Mouse (Mus musculus) spleen, postnatal 36 days (tissue): ENCODE results near the gene Proca1.
"Not testable (repeated sequence)": the region's sequence is repeated elsewhere in the genome, so short reads cannot be mapped to it uniquely, and the experiment has no call there.

Experiments
- DNase-seq, 2 experiments: peaks; one replicate each; pipeline ENCODE4 v3.0.0; 2022; ENCODE audit warnings: low spot score in 2 of 2, mixed read lengths in 1 of 2

The Proca1 gene

GRCm38 (mm10) chr11:78182450-78182849 lies 10.7 kb upstream of the Proca1 start:
- no peak for DNase-seq

DNA sequence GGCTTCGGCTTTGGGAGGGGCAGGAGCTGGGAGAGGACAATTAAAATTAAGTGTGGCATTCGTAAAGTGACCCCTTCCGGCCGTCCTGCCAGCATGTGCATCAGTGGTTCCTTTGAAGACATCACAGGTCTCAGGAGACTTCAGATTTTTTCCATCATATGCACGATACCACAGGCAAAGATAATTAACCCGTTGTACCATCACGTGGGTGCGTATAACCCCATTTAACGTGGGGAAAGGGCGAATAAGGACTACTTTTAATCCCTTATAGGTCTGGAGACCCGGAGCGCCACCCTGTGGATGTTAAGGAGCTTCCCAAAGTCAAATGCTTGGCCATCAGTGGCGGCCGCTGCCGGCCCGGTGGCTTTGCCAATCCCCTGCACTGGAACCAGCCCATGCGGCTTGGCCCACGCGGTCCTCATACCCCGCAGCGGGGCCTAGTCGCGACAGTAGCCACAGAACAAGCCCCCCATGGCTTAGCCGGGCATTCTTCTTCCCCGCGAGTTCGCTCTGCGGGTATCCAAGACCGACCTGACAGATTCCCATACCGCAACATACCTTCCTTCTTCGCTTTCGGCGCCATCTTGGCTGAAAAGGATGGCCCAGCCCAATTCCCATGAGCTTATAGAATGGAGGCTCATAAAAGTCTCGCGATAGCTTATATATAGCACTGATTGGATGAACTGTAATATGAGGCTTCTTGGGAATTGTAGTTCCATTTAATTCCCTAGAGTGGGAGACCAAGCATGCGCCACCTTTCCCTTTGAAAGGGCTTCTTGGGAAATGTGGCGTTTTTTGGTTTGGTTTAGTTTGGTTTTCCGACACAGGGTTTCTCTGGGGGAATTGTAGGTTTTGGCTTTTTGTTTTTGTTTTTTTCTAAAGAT lies 10.0 kb upstream of the Proca1 start, which contains the start of gene Rpl23a:
Rpl23a (minus strand) TSS at position 624 of the 884 bp plus-strand sequence.
- peak; percentile 79 to 87 for DNase-seq

DNA sequence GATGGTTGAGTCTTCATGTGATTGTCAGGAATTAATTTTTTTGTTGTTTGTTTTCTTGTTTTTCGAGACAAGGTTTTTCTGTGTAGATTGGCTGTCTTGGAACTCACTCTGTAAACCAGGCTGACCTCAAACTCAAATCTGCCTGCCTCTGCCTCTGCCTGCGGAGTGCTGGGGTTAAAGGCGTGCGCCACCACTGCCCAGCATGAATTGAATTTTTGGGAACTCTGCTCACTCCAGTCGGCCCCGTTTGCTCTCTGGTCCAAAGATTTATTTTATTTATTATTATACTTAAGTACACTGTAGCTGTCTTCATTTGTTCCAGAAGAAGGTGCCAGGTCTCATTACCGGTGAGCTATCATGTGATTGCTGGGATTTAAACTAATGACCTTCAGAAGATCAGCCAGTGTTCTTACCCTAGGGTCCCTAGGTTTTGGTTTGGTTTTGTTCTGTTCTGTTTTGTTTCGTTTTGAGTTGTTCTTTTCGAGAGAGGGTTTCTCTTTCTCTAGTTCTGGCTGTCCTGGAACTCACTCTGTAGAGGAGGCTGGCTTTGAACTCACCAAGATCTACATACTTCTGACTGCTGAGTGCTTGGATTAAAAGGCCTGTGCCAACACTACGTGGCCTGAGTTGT lies 9.2 kb upstream of the Proca1 start:
- DNase-seq, result no peak

DNA sequence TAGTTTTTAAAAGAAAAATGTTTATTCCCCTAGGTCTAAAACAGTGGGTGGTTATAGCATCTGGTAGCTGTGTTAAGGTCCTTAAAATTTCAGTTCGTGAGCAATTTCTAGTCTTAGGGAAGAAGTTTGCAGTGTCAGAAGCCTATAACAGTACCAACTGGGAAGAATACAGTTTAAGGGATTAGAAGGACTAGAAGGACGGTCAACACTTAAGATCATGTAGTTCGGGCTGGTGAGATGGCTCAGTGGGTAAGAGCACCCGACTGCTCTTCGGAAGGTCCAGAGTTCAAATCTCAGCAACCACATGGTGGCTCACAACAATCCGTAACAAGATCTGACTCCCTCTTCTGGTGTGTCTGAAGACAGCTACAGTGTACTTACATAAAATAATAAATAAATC lies 8.5 kb upstream of the Proca1 start:
- not testable (repeated sequence) for DNase-seq

GRCm38 (mm10) chr11:78188331-78189233 lies 4.6 kb upstream of the Proca1 start, which contains the start of gene Rab34:
Gene Rab34, plus strand, starts transcription at chr11:78188430.
- no peak for DNase-seq

GRCm38 (mm10) chr11:78189234-78190040 lies 3.8 kb upstream of the Proca1 start:
- no peak for DNase-seq

- no peak for DNase-seq
Observed at GRCm38 (mm10) chr11:78190041-78190440, 3.2 kb upstream of the Proca1 start.

- peak; percentile 64 to 75 for DNase-seq
Observed at GRCm38 (mm10) chr11:78194411-78195100, 1.4 kb downstream of the Proca1 start.

DNA sequence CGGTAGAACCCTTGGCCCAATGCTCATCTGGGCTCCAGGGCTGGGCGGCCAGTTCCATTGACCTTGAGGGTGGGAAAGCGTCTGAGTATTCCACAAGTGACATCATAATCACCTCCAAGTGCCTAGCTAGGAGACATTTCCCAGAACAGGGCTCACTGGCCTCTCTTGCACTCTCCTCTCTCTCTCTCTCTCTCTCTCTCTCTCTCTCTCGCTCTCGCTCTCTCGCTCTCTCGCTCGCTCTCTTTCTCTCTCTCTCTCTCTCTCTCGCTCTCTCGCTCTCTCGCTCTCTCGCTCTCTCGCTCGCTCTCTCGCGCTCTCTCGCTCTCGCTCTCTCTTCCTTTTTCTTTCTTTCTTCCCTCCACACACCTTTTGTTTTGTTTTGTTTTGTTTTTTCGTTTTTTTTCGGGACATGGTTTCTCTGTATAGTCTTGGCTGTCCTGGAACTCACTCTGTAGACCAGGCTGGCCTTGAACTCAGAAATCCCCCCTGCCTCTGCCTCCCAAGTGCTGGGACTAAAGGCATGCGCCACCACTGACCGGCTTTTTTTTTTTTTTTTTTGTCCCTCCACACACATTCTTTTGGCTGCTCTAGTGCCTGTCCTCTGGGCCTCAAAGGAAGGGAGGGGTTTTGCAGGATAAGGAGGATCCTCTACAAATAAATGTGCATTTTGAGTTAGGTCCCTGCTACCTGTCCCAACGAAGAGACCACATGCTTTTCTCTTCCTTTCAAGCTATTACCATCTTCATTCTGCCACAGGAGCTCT lies 2.1 kb downstream of the Proca1 start:
- no peak for DNase-seq

DNA sequence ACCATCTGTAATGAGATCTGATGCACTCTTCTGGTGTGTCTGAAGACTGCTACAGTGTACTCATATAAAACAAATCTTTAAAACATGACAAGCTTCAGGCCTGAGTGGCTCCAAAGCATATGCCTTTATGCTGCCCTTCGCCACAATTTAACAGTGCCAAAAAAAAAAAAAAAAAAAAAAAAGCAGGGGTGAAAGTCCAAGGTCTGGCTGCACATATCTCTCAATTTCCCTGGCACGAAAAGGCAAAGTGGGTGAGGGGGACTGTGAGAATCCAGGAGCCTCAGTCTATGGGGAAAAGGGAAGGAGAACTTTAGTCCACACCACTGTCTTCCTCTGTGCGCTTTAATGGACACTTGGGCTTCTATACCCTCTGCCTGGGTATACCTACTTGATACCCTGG lies 9.2 kb downstream of the Proca1 start:
- DNase-seq, result no peak

- DNase-seq, result no peak
Observed at GRCm38 (mm10) chr11:78204287-78204686, 11.1 kb downstream of the Proca1 start.

GRCm38 (mm10) chr11:78205361-78206206 lies 12.4 kb downstream of the Proca1 start:
- no peak for DNase-seq

GRCm38 (mm10) chr11:78207190-78207589 lies 14.0 kb downstream of the Proca1 start:
- DNase-seq, result no peak

DNA sequence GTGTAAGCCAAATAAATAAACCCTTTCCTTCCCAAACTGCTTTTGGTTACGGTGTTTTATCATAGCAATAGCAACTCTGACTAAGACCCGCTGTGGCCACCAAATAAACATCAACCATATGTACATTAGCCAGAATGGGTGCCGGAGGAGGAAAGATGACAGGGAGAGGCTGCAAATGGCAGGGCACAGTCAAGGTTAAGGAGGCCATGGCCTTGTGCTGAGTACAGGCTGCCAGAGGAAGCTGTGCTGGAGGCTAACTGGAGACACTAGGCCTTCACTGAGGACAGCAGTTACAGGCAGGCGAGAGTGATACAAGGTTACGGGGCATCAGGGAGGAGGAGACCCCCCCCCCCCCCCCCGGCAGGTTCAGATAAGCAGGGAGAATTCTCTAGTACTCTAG lies 16.7 kb downstream of the Proca1 start:
- no peak for DNase-seq

DNA sequence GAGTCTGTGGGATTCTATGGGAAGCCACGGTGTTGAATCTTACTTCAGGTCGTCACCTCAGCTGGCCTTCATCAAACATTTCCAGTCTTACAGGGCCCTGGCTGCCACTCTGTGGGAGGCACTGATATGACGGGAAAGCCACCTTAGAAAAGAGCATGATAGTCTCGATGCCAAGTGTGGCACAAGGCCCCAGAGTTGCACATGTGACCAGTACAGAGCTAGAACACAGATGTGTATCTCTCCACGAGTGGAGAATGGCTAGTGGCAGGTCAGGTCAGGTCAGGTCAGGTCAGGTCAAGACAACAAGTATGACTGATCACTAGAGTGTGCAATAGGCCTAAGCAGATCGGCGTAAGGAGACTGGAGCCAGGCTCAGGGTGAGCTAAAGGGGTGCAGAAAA lies 17.4 kb downstream of the Proca1 start:
- no peak for DNase-seq

- DNase-seq, result no peak
Observed at GRCm38 (mm10) chr11:78211513-78211912, 18.3 kb downstream of the Proca1 start.

DNA sequence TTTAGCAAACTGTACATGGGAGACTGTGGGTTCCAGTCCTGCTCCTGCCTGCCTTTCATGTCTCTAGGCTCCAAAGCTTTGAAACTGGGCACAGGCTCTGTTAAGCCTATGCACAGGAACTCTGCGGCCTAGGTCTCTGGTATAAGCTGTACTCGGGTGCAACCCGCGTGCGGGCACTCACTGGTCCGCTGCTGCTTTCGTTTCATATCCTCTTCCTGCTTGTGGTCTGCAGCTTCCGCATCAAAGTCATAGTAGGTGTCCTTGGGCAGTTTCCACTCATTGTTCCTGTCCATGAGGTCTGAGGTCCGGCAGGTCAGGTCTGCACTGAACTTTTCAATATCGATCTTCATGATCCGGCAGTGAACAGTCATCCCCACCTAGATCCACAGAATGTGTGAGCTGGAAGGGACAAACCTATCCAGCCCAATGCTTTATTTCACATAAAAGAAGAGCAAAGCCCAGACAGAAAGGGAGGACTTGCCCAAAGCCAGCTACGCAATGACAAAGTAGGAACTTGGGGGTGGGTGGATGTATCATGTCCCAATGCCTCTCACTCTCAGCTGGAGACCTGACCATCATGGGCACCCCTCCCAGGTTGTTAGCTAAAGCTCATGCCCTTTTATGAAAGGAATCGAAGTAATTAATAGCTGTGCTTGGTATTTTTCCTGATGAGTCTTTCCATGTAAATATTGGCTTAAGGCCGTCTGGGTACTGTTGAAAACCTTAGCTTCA lies 20.1 kb downstream of the Proca1 start:
- DNase-seq, result peak; percentile 75 to 79

DNA sequence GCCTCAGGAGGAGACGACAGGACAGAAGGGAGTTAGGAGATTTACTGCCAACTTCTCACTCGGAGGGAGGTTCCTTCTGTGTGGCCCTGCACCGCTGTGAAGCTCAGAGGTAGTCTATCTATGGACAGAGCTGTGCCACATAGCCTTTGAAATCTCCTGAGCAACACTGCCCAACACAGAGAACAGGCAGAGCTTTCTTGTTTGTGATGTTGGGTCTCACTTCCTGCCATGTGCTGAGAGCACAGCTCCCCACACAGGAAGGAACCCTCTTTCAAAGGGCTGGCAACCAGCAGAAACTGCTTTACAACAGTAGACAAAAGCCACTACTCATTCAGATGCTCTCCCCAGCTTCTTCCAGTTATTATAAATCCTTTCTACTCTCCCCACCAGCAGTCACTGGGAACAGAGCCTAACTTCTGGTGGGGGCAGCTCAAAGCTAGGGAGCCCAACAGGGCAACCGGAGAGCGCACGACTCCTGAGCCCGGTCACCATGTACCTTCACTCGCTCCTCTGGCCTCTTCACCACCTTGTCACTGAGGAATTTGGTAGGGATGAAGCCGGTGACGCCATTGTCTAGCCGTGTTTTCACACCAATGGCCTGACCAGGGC lies 22.6 kb downstream of the Proca1 start:
- DNase-seq, result peak; percentile 28 to 38
